Mouse (Mus musculus): ENCODE data around the gene Necab2. TPM values are rescaled to one million over a fixed set of nuclear protein-coding genes. Genes with fewer than 3 reads are reported as not detected.

Gene Necab2
- polyA plus RNA-seq, 1 experiment: 14.8 TPM

DNA sequence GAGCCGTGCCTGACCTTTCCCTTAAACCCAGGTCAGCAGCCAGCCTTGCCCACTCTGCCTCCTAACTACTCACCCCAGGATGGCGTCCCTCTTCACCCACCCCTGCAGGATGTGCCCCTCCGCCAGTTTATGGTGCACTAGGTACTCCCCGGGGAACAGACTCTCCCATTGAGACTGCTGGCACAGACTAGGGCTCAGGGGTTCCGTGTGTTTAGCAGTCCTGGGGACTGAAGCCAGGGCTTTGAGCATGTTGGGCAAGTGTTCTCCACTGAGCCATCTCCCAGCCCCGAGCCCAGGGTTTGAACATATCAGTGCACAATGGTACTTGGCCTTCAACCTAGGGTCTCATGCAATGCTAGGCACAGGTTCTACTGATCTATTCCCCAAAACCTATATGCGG, 11.0 kb upstream of the Necab2 start:
- H3K36me3 ChIP-seq (ENCODE audit: control insufficient read depth, insufficient read depth, low read length): no peaks in the 10 kb centered on the region
- no peak overlapping the region for H3K4me3 ChIP-seq (ENCODE audit: control insufficient read depth, low read depth, low read length)
- no peaks in the 10 kb centered on the region for H3K27me3 ChIP-seq (ENCODE audit: control insufficient read depth, insufficient read depth, low read length)
- no peak overlapping the region for H3K27ac ChIP-seq (ENCODE audit: control insufficient read depth, insufficient read depth, low read depth, low read length)
- TF ChIP-seq POLR2A (IDR thresholded peaks at IDR 0.05; ENCODE audit: control insufficient read depth, low read depth, low read length): no peak
- no peak for TF ChIP-seq CTCF (IDR thresholded peaks at IDR 0.05; ENCODE audit: control insufficient read depth, insufficient read depth, insufficient replicate concordance, low read depth, low read length)
- peaks cover 3% of the 10 kb centered on the region for H3K4me1 ChIP-seq (ENCODE audit: control insufficient read depth, insufficient read depth, low read length)

DNA sequence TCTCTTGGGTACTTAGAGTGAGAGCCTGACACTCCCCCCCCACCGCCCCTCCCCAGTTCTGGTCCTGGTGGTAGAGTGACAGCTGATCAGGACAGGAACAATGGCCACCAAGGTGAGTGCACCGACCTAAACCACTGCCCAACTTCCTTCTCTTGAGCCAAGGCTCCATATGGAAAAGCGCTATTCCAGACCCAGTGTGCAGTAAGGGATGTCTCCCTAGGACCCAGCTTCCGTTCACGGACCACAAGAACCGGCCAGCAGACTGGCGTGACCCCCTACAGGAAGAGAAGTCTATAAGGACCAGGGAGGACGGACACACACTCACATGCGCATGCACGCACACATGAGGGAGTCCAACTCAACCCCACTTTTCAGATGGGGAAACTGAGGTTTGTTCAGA, 10.2 kb upstream of the Necab2 start:
- Histone ChIP-seq H3K4me3 (ENCODE audit: control insufficient read depth, low read depth, low read length) (no peak overlapping the region), H3K27me3 (ENCODE audit: control insufficient read depth, insufficient read depth, low read length) (no peaks in the 10 kb centered on the region), H3K36me3 (ENCODE audit: control insufficient read depth, insufficient read depth, low read length) (no peaks in the 10 kb centered on the region), H3K27ac (ENCODE audit: control insufficient read depth, insufficient read depth, low read depth, low read length) (peak overlapping the region; percentile 45), H3K4me1 (ENCODE audit: control insufficient read depth, insufficient read depth, low read length) (peaks cover 7% of the 10 kb centered on the region)
- no peak for TF ChIP-seq CTCF (IDR thresholded peaks at IDR 0.05; ENCODE audit: control insufficient read depth, insufficient read depth, insufficient replicate concordance, low read depth, low read length)
- no peak for TF ChIP-seq POLR2A (IDR thresholded peaks at IDR 0.05; ENCODE audit: control insufficient read depth, low read depth, low read length)

DNA sequence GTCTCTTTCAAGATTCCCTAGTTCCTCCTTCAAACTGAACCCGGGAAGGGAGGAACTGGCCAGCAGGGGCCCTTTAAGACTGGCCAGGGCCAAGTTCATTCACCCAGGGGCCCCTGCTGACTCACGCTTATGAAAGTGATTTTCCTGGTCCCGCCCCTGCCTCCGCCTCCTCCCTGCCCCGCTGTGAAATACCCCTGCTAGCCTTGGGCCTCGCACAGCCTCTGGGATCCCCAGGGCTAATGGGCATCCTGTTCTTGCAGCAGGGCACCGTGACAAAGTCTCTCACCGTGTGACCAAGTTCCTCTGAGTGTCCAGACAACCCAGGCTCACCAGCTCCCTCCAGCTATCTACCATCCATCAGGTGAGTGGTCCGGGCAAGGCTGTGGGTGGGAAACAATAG, 9.6 kb upstream of the Necab2 start:
- Histone ChIP-seq H3K27me3 (ENCODE audit: control insufficient read depth, insufficient read depth, low read length) (no peaks in the 10 kb centered on the region), H3K36me3 (ENCODE audit: control insufficient read depth, insufficient read depth, low read length) (no peaks in the 10 kb centered on the region), H3K4me3 (ENCODE audit: control insufficient read depth, low read depth, low read length) (peak overlapping the region; percentile 66), H3K4me1 (ENCODE audit: control insufficient read depth, insufficient read depth, low read length) (peaks cover 8% of the 10 kb centered on the region), H3K27ac (ENCODE audit: control insufficient read depth, insufficient read depth, low read depth, low read length) (peak overlapping the region; percentile 45)
- TF ChIP-seq POLR2A (IDR thresholded peaks at IDR 0.05; ENCODE audit: control insufficient read depth, low read depth, low read length) (peak; percentile 82), CTCF (IDR thresholded peaks at IDR 0.05; ENCODE audit: control insufficient read depth, insufficient read depth, insufficient replicate concordance, low read depth, low read length) (no peak)

DNA sequence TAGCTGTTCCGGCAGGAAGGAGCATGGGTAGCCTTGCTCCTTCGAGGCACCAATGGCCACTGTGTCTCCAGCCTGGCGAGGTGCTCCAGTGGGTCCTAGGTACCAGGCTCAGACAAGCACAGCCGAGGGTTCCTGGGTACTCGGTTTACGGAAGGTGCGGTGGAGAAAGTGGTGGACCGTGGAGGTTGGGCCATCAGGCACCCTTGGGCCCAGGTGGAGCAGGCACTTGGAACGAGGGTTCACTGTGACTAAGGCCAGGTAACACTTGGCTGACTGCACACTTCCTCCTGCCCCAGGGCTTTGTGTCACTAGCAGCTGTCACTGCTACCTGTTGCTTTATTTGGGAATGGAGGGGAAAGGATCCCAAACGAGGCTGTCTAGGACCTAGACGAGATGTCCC, 9.0 kb upstream of the Necab2 start:
- Histone ChIP-seq H3K36me3 (ENCODE audit: control insufficient read depth, insufficient read depth, low read length) (no peaks in the 10 kb centered on the region), H3K27me3 (ENCODE audit: control insufficient read depth, insufficient read depth, low read length) (no peaks in the 10 kb centered on the region), H3K27ac (ENCODE audit: control insufficient read depth, insufficient read depth, low read depth, low read length) (peak overlapping the region; percentile 44), H3K4me3 (ENCODE audit: control insufficient read depth, low read depth, low read length) (peak overlapping the region; percentile 66), H3K4me1 (ENCODE audit: control insufficient read depth, insufficient read depth, low read length) (peaks cover 8% of the 10 kb centered on the region)
- TF ChIP-seq POLR2A (IDR thresholded peaks at IDR 0.05; ENCODE audit: control insufficient read depth, low read depth, low read length) (no peak), CTCF (IDR thresholded peaks at IDR 0.05; ENCODE audit: control insufficient read depth, insufficient read depth, insufficient replicate concordance, low read depth, low read length) (no peak)

DNA sequence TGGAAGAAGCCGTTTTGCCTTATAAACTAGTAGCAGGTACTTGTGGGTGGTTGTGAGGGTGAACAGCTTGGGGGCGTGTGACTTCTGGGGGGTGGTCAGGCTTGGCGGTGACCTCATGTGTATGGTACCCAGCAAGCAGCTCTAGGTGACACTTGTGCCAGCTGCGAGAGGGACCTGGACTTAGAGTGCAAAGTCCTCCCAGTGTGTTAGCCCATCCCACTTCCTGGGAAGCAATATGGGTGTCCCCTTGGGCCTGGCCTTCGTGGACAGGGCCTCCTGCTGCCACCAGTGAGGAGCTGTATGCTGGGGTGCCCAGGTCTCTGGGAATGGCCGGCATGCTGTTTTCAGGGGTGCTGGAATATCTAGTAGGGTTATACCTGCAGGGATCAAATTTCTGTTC, 7.6 kb upstream of the Necab2 start:
- no peak overlapping the region for H3K27ac ChIP-seq (ENCODE audit: control insufficient read depth, insufficient read depth, low read depth, low read length)
- peak overlapping the region; percentile 5; the same call in 1 of the 2 replicates for H3K4me3 ChIP-seq (ENCODE audit: control insufficient read depth, low read depth, low read length)
- no peaks in the 10 kb centered on the region for H3K27me3 ChIP-seq (ENCODE audit: control insufficient read depth, insufficient read depth, low read length)
- H3K4me1 ChIP-seq (ENCODE audit: control insufficient read depth, insufficient read depth, low read length): peaks cover 8% of the 10 kb centered on the region
- H3K36me3 ChIP-seq (ENCODE audit: control insufficient read depth, insufficient read depth, low read length): no peaks in the 10 kb centered on the region
- TF ChIP-seq CTCF (IDR thresholded peaks at IDR 0.05; ENCODE audit: control insufficient read depth, insufficient read depth, insufficient replicate concordance, low read depth, low read length) (no peak), POLR2A (IDR thresholded peaks at IDR 0.05; ENCODE audit: control insufficient read depth, low read depth, low read length) (no peak)

DNA sequence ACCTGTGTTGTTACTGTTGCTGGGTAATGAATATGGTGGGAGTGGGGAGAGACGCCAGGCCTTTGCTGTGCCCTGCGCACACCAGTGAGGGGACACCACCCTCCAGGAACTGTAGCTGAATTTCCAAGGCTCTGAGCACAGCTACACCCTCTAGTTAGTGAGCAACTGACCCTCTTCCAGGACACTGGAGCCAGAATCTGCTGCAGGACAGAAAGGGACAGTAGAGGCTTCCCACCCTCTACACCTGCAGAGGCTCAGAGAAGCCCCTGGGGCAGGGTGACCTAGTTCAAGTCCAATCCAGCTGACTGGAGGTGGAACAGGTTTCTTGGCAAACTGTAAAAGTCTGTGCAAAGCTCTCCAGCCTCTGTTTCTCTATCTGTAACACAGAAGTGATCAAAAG, 7.1 kb upstream of the Necab2 start:
- Histone ChIP-seq H3K36me3 (ENCODE audit: control insufficient read depth, insufficient read depth, low read length) (no peaks in the 10 kb centered on the region), H3K4me3 (ENCODE audit: control insufficient read depth, low read depth, low read length) (peak overlapping the region; percentile 5; the same call in 1 of the 2 replicates), H3K4me1 (ENCODE audit: control insufficient read depth, insufficient read depth, low read length) (peaks cover 8% of the 10 kb centered on the region), H3K27ac (ENCODE audit: control insufficient read depth, insufficient read depth, low read depth, low read length) (no peak overlapping the region), H3K27me3 (ENCODE audit: control insufficient read depth, insufficient read depth, low read length) (no peaks in the 10 kb centered on the region)
- TF ChIP-seq POLR2A (IDR thresholded peaks at IDR 0.05; ENCODE audit: control insufficient read depth, low read depth, low read length) (no peak), CTCF (IDR thresholded peaks at IDR 0.05; ENCODE audit: control insufficient read depth, insufficient read depth, insufficient replicate concordance, low read depth, low read length) (no peak)

DNA sequence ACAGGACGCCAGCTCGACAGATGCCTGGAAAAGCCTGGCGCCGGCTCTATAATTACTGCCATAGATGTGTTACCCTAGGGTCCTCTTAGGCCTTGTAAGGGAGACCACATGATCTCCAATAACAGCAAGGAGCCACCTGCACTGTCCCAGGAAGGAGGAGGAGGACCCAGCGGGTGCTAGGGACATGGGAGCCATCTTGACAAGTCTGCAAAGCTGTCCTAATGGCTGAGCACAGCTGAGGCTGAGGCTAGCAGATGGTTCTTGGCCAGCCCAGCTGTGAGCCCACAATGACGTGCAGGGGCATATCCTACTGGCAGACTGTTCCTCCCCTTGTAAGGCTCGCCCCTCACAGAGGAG, 6.6 kb upstream of the Necab2 start:
- Histone ChIP-seq H3K4me1 (ENCODE audit: control insufficient read depth, insufficient read depth, low read length) (peaks cover 8% of the 10 kb centered on the region), H3K27ac (ENCODE audit: control insufficient read depth, insufficient read depth, low read depth, low read length) (peak overlapping the region; percentile 0; the same call in 1 of the 2 replicates), H3K36me3 (ENCODE audit: control insufficient read depth, insufficient read depth, low read length) (no peaks in the 10 kb centered on the region), H3K4me3 (ENCODE audit: control insufficient read depth, low read depth, low read length) (no peak overlapping the region), H3K27me3 (ENCODE audit: control insufficient read depth, insufficient read depth, low read length) (no peaks in the 10 kb centered on the region)
- TF ChIP-seq POLR2A (IDR thresholded peaks at IDR 0.05; ENCODE audit: control insufficient read depth, low read depth, low read length): no peak
- no peak for TF ChIP-seq CTCF (IDR thresholded peaks at IDR 0.05; ENCODE audit: control insufficient read depth, insufficient read depth, insufficient replicate concordance, low read depth, low read length)
